Mouse (Mus musculus): ENCODE results near the gene Vps35. TPM values are rescaled to one million over a fixed set of nuclear protein-coding genes. Genes with fewer than 3 reads are reported as not detected.

Gene Vps35
- total RNA-seq (2015) (140 and 146 TPM in 2 replicates), total RNA-seq (2017) (123 and 137 TPM in 2 replicates)

- peak; percentile 89 for ATAC-seq (replicated peaks; ENCODE audit: poor library complexity)
Observed at GRCm38 (mm10) chr8:85299434-85300077, at the start of gene Vps35, which contains the start of gene Orc6. Gene Vps35, minus strand, starts transcription at chr8:85299802. Gene Orc6, plus strand, starts transcription at chr8:85299632.

- no peak for ATAC-seq (replicated peaks; ENCODE audit: poor library complexity)
Observed at GRCm38 (mm10) chr8:85339871-85340573, 40.4 kb upstream of the Vps35 start.

- no peak for ATAC-seq (replicated peaks; ENCODE audit: poor library complexity)
Observed at GRCm38 (mm10) chr8:85337681-85338080, 38.1 kb upstream of the Vps35 start.

GRCm38 (mm10) chr8:85336211-85336933 lies 36.8 kb upstream of the Vps35 start:
- ATAC-seq (replicated peaks; ENCODE audit: poor library complexity): no peak

- ATAC-seq (replicated peaks; ENCODE audit: poor library complexity): 0 out of 2 replicates have a peak, but pooled peaks have one; percentile 34
Observed at GRCm38 (mm10) chr8:85335105-85335504, 35.5 kb upstream of the Vps35 start.

GRCm38 (mm10) chr8:85329506-85329905 lies 29.9 kb upstream of the Vps35 start:
- ATAC-seq (replicated peaks; ENCODE audit: poor library complexity): no peak

GRCm38 (mm10) chr8:85327036-85327435 lies 27.4 kb upstream of the Vps35 start:
- ATAC-seq (replicated peaks; ENCODE audit: poor library complexity): no peak

- ATAC-seq (replicated peaks; ENCODE audit: poor library complexity): peak; percentile 68
Observed at GRCm38 (mm10) chr8:85323084-85323483, 23.5 kb upstream of the Vps35 start.

- no peak for ATAC-seq (replicated peaks; ENCODE audit: poor library complexity)
Observed at GRCm38 (mm10) chr8:85321981-85322380, 22.4 kb upstream of the Vps35 start.

GRCm38 (mm10) chr8:85318534-85318933 lies 18.9 kb upstream of the Vps35 start:
- peak; percentile 90 for ATAC-seq (replicated peaks; ENCODE audit: poor library complexity)

- ATAC-seq (replicated peaks; ENCODE audit: poor library complexity): no peak
Observed at GRCm38 (mm10) chr8:85313036-85313435, 13.4 kb upstream of the Vps35 start.

- peak; percentile 75 for ATAC-seq (replicated peaks; ENCODE audit: poor library complexity)
Observed at GRCm38 (mm10) chr8:85311743-85312142, 12.1 kb upstream of the Vps35 start.

GRCm38 (mm10) chr8:85308564-85308963 lies 9.0 kb upstream of the Vps35 start:
- ATAC-seq (replicated peaks; ENCODE audit: poor library complexity): no peak

- ATAC-seq (replicated peaks; ENCODE audit: poor library complexity): no peak
Observed at GRCm38 (mm10) chr8:85303531-85303930, 3.9 kb upstream of the Vps35 start.

- ATAC-seq (replicated peaks; ENCODE audit: poor library complexity): no peak
Observed at GRCm38 (mm10) chr8:85302931-85303330, 3.3 kb upstream of the Vps35 start.

GRCm38 (mm10) chr8:85301941-85302340 lies 2.3 kb upstream of the Vps35 start:
- ATAC-seq (replicated peaks; ENCODE audit: poor library complexity): no peak

GRCm38 (mm10) chr8:85298600-85299433 lies 785 bp downstream of the Vps35 start:
- peak; percentile 37 for ATAC-seq (replicated peaks; ENCODE audit: poor library complexity)

GRCm38 (mm10) chr8:85286846-85287245 lies 12.8 kb downstream of the Vps35 start:
- ATAC-seq (replicated peaks; ENCODE audit: poor library complexity): peak; percentile 83

GRCm38 (mm10) chr8:85227297-85227696 lies 72.3 kb downstream of the Vps35 start:
- ATAC-seq (replicated peaks; ENCODE audit: poor library complexity): no peak

GRCm38 (mm10) chr8:85225688-85226087 lies 73.9 kb downstream of the Vps35 start, which contains the start of gene Olfr371:
Gene Olfr371, plus strand, starts transcription at chr8:85225988.
- no peak for ATAC-seq (replicated peaks; ENCODE audit: poor library complexity)

GRCm38 (mm10) chr8:85220992-85221391 lies 78.6 kb downstream of the Vps35 start:
- ATAC-seq (replicated peaks; ENCODE audit: poor library complexity): no peak

Data from megakaryocyte progenitor cell, adult 5-6 weeks (primary cell).